Comparison of ENCODE assay signal across 8 mouse cellular contexts in genomic region chrX:136976424-136977084, GRCm38 (mm10). TPM values are rescaled to one million over a fixed set of nuclear protein-coding genes. Genes with fewer than 3 reads are reported as not detected.
DNase-seq lines count a peak whose midpoint lies in the region; ATAC-seq and TF ChIP-seq lines count a peak whose summit lies in the region.

TSS of gene Tmsb15l (minus strand) at chrX:136976869.
TSS of gene Tmsb15b1 (minus strand) at chrX:136976874.

- H3K79me2 ChIP-seq in heart, adult 2 months (replicated peaks; ENCODE audit: control insufficient read depth, insufficient read depth, low read length) = no peaks in the 10 kb centered on the region

- H3K4me1 ChIP-seq in heart, adult 2 months (ENCODE audit: control insufficient read depth, insufficient read depth, low read length) = no peaks in the 10 kb centered on the region
- no peaks in the 10 kb centered on the region for H3K4me1 ChIP-seq in intestine, embryonic 16.5 days (ENCODE audit: control insufficient read depth, insufficient read depth, low read length)
- H3K4me1 ChIP-seq in limb, embryonic 14.5 days (ENCODE audit: control insufficient read depth, insufficient read depth, low read length) = no peaks in the 10 kb centered on the region
- H3K4me1 ChIP-seq in midbrain, embryonic 13.5 days (replicated peaks) = no peaks in the 10 kb centered on the region

- no peak for TF ChIP-seq EP300 in heart, adult 2 months (IDR thresholded peaks at IDR 0.05; ENCODE audit: insufficient read depth, low read depth, low read length)

- ATAC-seq in intestine, embryonic 16.5 days = peak; percentile 100
- ATAC-seq in limb, embryonic 14.5 days (ENCODE audit: low FRiP score, low read depth) = peak; percentile 100
- ATAC-seq in midbrain, embryonic 13.5 days = peak; percentile 100

- no peak for TF ChIP-seq CTCF in heart, adult 2 months (IDR thresholded peaks at IDR 0.05)

- no peaks in the 10 kb centered on the region for H3K9me3 ChIP-seq in intestine, embryonic 16.5 days (ENCODE audit: control insufficient read depth, low read length)
- H3K9me3 ChIP-seq in limb, embryonic 14.5 days (ENCODE audit: control insufficient read depth, low read length) = no peaks in the 10 kb centered on the region
- H3K9me3 ChIP-seq in midbrain, embryonic 13.5 days = no peaks in the 10 kb centered on the region

- H3K4me3 ChIP-seq in heart, adult 2 months = no peak within 1 kb of the TSS
- H3K4me3 ChIP-seq in intestine, embryonic 16.5 days (ENCODE audit: low read length) = peak within 1 kb of the TSS; percentile 48
- H3K4me3 ChIP-seq in limb, embryonic 14.5 days (replicated peaks; ENCODE audit: low read length) = peak within 1 kb of the TSS; percentile 41
- H3K4me3 ChIP-seq in midbrain, embryonic 13.5 days (replicated peaks) = peak within 1 kb of the TSS; percentile 47

- no peaks in the 10 kb centered on the region for H3K27me3 ChIP-seq in heart, adult 2 months (ENCODE audit: control insufficient read depth, insufficient read depth, low read length)
- H3K27me3 ChIP-seq in intestine, embryonic 16.5 days (replicated peaks; ENCODE audit: control insufficient read depth, insufficient read depth, low read length) = no peaks in the 10 kb centered on the region
- no peaks in the 10 kb centered on the region for H3K27me3 ChIP-seq in limb, embryonic 14.5 days (ENCODE audit: control insufficient read depth, insufficient read depth, low read length)
- no peaks in the 10 kb centered on the region for H3K27me3 ChIP-seq in midbrain, embryonic 13.5 days

- H3K4me2 ChIP-seq in intestine, embryonic 16.5 days (ENCODE audit: low read depth, low read length) = peak within 1 kb of the TSS; percentile 50
- peak within 1 kb of the TSS; percentile 47 for H3K4me2 ChIP-seq in limb, embryonic 14.5 days (replicated peaks; ENCODE audit: low read depth, low read length, severe bottlenecking)
- H3K4me2 ChIP-seq in midbrain, embryonic 13.5 days (replicated peaks) = peak within 1 kb of the TSS; percentile 59

- intact Hi-C loops in heart, adult 2 months (cut with DNase I) = no loop called here
- intact Hi-C loops in heart, postnatal 25 days (cut with DNase I) = no loop called here

- WGBS in heart, adult 2 months = 31% methylated on average over 15 of the region's 15 CpGs
- 30% methylated on average over 15 of the region's 15 CpGs for WGBS in intestine, embryonic 16.5 days
- WGBS in limb, embryonic 14.5 days = 29% methylated on average over 15 of the region's 15 CpGs
- 34% methylated on average over 15 of the region's 15 CpGs for WGBS in midbrain, embryonic 13.5 days

- H3K36me3 ChIP-seq in heart, adult 2 months (ENCODE audit: control insufficient read depth, insufficient read depth, low read length) = no peaks in the 10 kb centered on the region
- H3K36me3 ChIP-seq in intestine, embryonic 16.5 days (ENCODE audit: control insufficient read depth, insufficient read depth, low read length) = no peaks in the 10 kb centered on the region
- H3K36me3 ChIP-seq in limb, embryonic 14.5 days (ENCODE audit: control insufficient read depth, insufficient read depth, low read length) = no peaks in the 10 kb centered on the region
- no peaks in the 10 kb centered on the region for H3K36me3 ChIP-seq in midbrain, embryonic 13.5 days

- H3K27ac ChIP-seq in heart, adult 2 months = no peak within 1 kb of the TSS
- no peak within 1 kb of the TSS for H3K27ac ChIP-seq in intestine, embryonic 16.5 days (ENCODE audit: low read length)
- no peak within 1 kb of the TSS for H3K27ac ChIP-seq in limb, embryonic 14.5 days (replicated peaks; ENCODE audit: low read depth, low read length)
- H3K27ac ChIP-seq in midbrain, embryonic 13.5 days = no peak within 1 kb of the TSS

- peak within 1 kb of the TSS; percentile 41; the same call in 1 of the 2 replicates for H3K9ac ChIP-seq in heart, adult 2 months (ENCODE audit: low read depth, low read length)
- H3K9ac ChIP-seq in intestine, embryonic 16.5 days (ENCODE audit: low read depth, low read length) = peak within 1 kb of the TSS; percentile 67
- peak within 1 kb of the TSS; percentile 50; the same call in 1 of the 2 replicates for H3K9ac ChIP-seq in limb, embryonic 14.5 days (ENCODE audit: low read depth, low read length, severe bottlenecking)
- peak within 1 kb of the TSS; percentile 63 for H3K9ac ChIP-seq in midbrain, embryonic 13.5 days (replicated peaks)

- no peak for TF ChIP-seq POLR2A in heart, adult 2 months (IDR thresholded peaks at IDR 0.05; ENCODE audit: insufficient read depth, low read depth, low read length)
- no peak for TF ChIP-seq POLR2A in limb, embryonic 14.5 days (IDR thresholded peaks at IDR 0.05; ENCODE audit: borderline replicate concordance, extremely low read depth, insufficient read depth, insufficient read length)

- DNase-seq in heart, adult 2 months = peak in 1 of 2 experiments; percentile 48
- DNase-seq in heart, postnatal 25 days (ENCODE audit: low spot score) = no peak
- peak; percentile 61 to 80 for DNase-seq in cerebellum, postnatal 14 days
- DNase-seq in gastrocnemius, adult 18-20 months (ENCODE audit: low spot score) = peak; percentile 47
- peak; percentile 76 for DNase-seq in limb, embryonic 14.5 days (ENCODE audit: low spot score)
- DNase-seq in spleen, postnatal 36 days (ENCODE audit: low spot score in 2 of 2) = peak; percentile 64 to 82

RNA-seq across cellular contexts. Expression of gene Tmsb15l, which starts in this region (rescaled TPM):
- not detected for total RNA-seq in heart, adult 2 months (2021)
- 0.23 and 0.41 TPM in 2 replicates for polyA plus RNA-seq in heart, adult 2 months (2012; rRNA removed)
- not detected for total RNA-seq in heart, postnatal 25 days (2021)
- total RNA-seq in gastrocnemius, adult 18-20 months (2021) = under 1 TPM; 0.32 to 0.33 TPM
- 3.9 TPM in 2 replicates for polyA plus RNA-seq in intestine, embryonic 16.5 days (2015; fragmentation: Nextera tagmentation; extraction: Ambion mirVana)
- 4.8 and 8.3 TPM in 2 replicates for polyA plus RNA-seq in limb, embryonic 14.5 days (2012; rRNA removed)
- polyA plus RNA-seq in limb, embryonic 14.5 days (2014; fragmentation: Nextera tagmentation; extraction: Ambion mirVana) = 5.3 and 6.6 TPM in 2 replicates
- 6.8 and 11.3 TPM in 2 replicates for polyA plus RNA-seq in midbrain, embryonic 13.5 days (2015; fragmentation: Nextera tagmentation; extraction: Ambion mirVana)

RNA-seq across cellular contexts. Expression of gene Tmsb15b1, which starts in this region (rescaled TPM):
- total RNA-seq in heart, adult 2 months (2021) = not detected
- not detected in 2 replicates for polyA plus RNA-seq in heart, adult 2 months (2012; rRNA removed)
- total RNA-seq in heart, postnatal 25 days (2021) = 1 to 10 TPM in 1 of 2 experiments, not detected in 1; 1.2 TPM
- total RNA-seq in gastrocnemius, adult 18-20 months (2021) = 1 to 10 TPM; 2.2 to 5.5 TPM
- 19.4 and 21.6 TPM in 2 replicates for polyA plus RNA-seq in intestine, embryonic 16.5 days (2015; fragmentation: Nextera tagmentation; extraction: Ambion mirVana)
- polyA plus RNA-seq in limb, embryonic 14.5 days (2012; rRNA removed) = 6.3 and 11.3 TPM in 2 replicates
- polyA plus RNA-seq in limb, embryonic 14.5 days (2014; fragmentation: Nextera tagmentation; extraction: Ambion mirVana) = 28.5 and 30.8 TPM in 2 replicates
- polyA plus RNA-seq in midbrain, embryonic 13.5 days (2015; fragmentation: Nextera tagmentation; extraction: Ambion mirVana) = 32.7 and 36.1 TPM in 2 replicates
